Mouse (Mus musculus) MEL (cell line): Measurements from ENCODE around the gene Chrna1. TPM values are rescaled to one million over a fixed set of nuclear protein-coding genes. Genes with fewer than 3 reads are reported as not detected.

Source experiments
- DNase-seq: peaks from one replicate; pipeline ENCODE4 v3.0.0; 2011; ENCODE audit warnings: low read depth, low spot score
- H3K27ac ChIP-seq: 2 replicates; pipeline ENCODE4 v1.5.1; 2012; ENCODE audit warnings: low read depth, mild to moderate bottlenecking, control low read depth, low read length, moderate library complexity; ENCODE audit not compliant: control insufficient read depth
- H3K27me3 ChIP-seq, 2 experiments: fragments of 150-350 bp in 1 of 2; sonication (generic) in 1 of 2; 2 replicates each; pipeline ENCODE4 v1.6.1; 2012; ENCODE audit warnings: low read length in 2 of 2, mild to moderate bottlenecking in 2 of 2, improper control_type of control experiment in 1 of 2, moderate library complexity in 1 of 2; ENCODE audit not compliant: insufficient read depth in 2 of 2, control insufficient read depth in 1 of 2
- H3K36me3 ChIP-seq, 2 experiments: 2 replicates each; pipeline ENCODE4 v1.6.1; 2012 to 2014; ENCODE audit warnings: low read length in 2 of 2, improper control_type of control experiment in 1 of 2, inconsistent platforms in 1 of 2, mild to moderate bottlenecking in 1 of 2; ENCODE audit not compliant: insufficient read depth in 2 of 2, control insufficient read depth in 1 of 2
- H3K4me1 ChIP-seq, 2 experiments: fragments of 150-350 bp in 1 of 2; sonication (generic) in 1 of 2; 2 replicates each; pipeline ENCODE4 v1.6.1; 2012; ENCODE audit warnings: low read length in 2 of 2, improper control_type of control experiment in 1 of 2, mild to moderate bottlenecking in 1 of 2; ENCODE audit not compliant: insufficient read depth in 2 of 2, control insufficient read depth in 1 of 2
- H3K4me3 ChIP-seq, 2 experiments: fragments of 150-350 bp in 1 of 2; sonication (generic) in 1 of 2; 2 replicates each; pipeline ENCODE4 v1.5.1; 2012; ENCODE audit warnings: low read depth in 2 of 2, low read length in 2 of 2, mild to moderate bottlenecking in 2 of 2, moderate library complexity in 2 of 2, control low read depth in 1 of 2, improper control_type of control experiment in 1 of 2; ENCODE audit not compliant: control insufficient read depth in 1 of 2, insufficient read depth in 1 of 2
- H3K79me2 ChIP-seq: 2 replicates; pipeline ENCODE4 v1.6.1; 2012; ENCODE audit warnings: mild to moderate bottlenecking, low read length, moderate library complexity; ENCODE audit not compliant: control insufficient read depth, poor library complexity, insufficient read depth
- H3K9ac ChIP-seq: 2 replicates; pipeline ENCODE4 v1.6.1; 2012; ENCODE audit warnings: low read depth, mild to moderate bottlenecking, control low read depth, low read length, moderate library complexity; ENCODE audit not compliant: control insufficient read depth, poor library complexity, severe bottlenecking
- H3K9me3 ChIP-seq: fragments of 150-350 bp; sonication (generic); replicated peaks from 2 replicates; pipeline ENCODE4 v1.6.1; 2012; ENCODE audit warnings: mild to moderate bottlenecking, low read length, improper control_type of control experiment, moderate library complexity; ENCODE audit not compliant: insufficient read depth
- CHD2 ChIP-seq: IDR thresholded peaks from 2 replicates; pipeline ENCODE4 v1.6.1; 2011; ENCODE audit warnings: low read length, improper control_type of control experiment
- CTCF ChIP-seq, 3 experiments: IDR thresholded peaks in 2 of 3; conservative IDR thresholded peaks in 1 of 3; 2 replicates each; pipeline ENCODE4 v1.5.1; 2011 to 2012; ENCODE audit warnings: low read length in 3 of 3, low read depth in 2 of 3, mild to moderate bottlenecking in 2 of 3, improper control_type of control experiment in 1 of 3, inconsistent platforms in 1 of 3, mixed read lengths in 1 of 3, moderate library complexity in 1 of 3; ENCODE audit not compliant: control insufficient read depth in 1 of 3, insufficient read depth in 1 of 3, poor library complexity in 1 of 3, severe bottlenecking in 1 of 3
- ELF1 ChIP-seq: IDR thresholded peaks from 2 replicates; pipeline ENCODE4 v1.6.1; 2014; ENCODE audit warnings: low read depth, mild to moderate bottlenecking, inconsistent platforms, low read length, improper control_type of control experiment, moderate library complexity
- EP300 ChIP-seq, 2 experiments: IDR thresholded peaks; 2 replicates each; pipeline ENCODE4 v1.6.1; 2011; ENCODE audit warnings: improper control_type of control experiment in 2 of 2, low read length in 2 of 2, low read depth in 1 of 2, mild to moderate bottlenecking in 1 of 2
- GABPA ChIP-seq: IDR thresholded peaks from 2 replicates; pipeline ENCODE4 v1.6.1; 2012; ENCODE audit warnings: low read depth, mild to moderate bottlenecking, inconsistent platforms, low read length, improper control_type of control experiment, moderate library complexity
- GATA1 ChIP-seq: IDR thresholded peaks from 2 replicates; pipeline ENCODE4 v1.6.1; 2011; ENCODE audit warnings: low read depth, low read length, improper control_type of control experiment
- KAT2A ChIP-seq: conservative IDR thresholded peaks from 2 replicates; pipeline ENCODE4 v1.6.1; 2012; ENCODE audit warnings: low read depth, low read length, improper control_type of control experiment, inconsistent platforms
- MAFK ChIP-seq: IDR thresholded peaks from 2 replicates; pipeline ENCODE4 v1.6.1; 2011; ENCODE audit warnings: low read depth, mild to moderate bottlenecking, low read length, improper control_type of control experiment, borderline replicate concordance
- MAX ChIP-seq: IDR thresholded peaks from 2 replicates; pipeline ENCODE4 v1.6.1; 2011; ENCODE audit warnings: low read length, improper control_type of control experiment
- MAZ ChIP-seq: IDR thresholded peaks from 2 replicates; pipeline ENCODE4 v1.6.1; 2012; ENCODE audit warnings: low read depth, mild to moderate bottlenecking, inconsistent platforms, low read length, improper control_type of control experiment
- MXI1 ChIP-seq: IDR thresholded peaks from 2 replicates; pipeline ENCODE4 v1.6.1; 2011; ENCODE audit warnings: mild to moderate bottlenecking, low read depth, low read length, improper control_type of control experiment
- POLR2A ChIP-seq, 2 experiments: IDR thresholded peaks; 2 replicates each; pipeline ENCODE4 v1.6.1; 2011 to 2012; ENCODE audit warnings: low read length in 2 of 2, mild to moderate bottlenecking in 2 of 2, control low read depth in 1 of 2, improper control_type of control experiment in 1 of 2, low read depth in 1 of 2, moderate library complexity in 1 of 2; ENCODE audit not compliant: control insufficient read depth in 1 of 2, insufficient read depth in 1 of 2, poor library complexity in 1 of 2
- POLR2AphosphoS2 ChIP-seq: IDR thresholded peaks from 2 replicates; pipeline ENCODE4 v1.6.1; 2011; ENCODE audit warnings: low read length, improper control_type of control experiment
- POLR2AphosphoS5 ChIP-seq: IDR thresholded peaks from 2 replicates; pipeline ENCODE4 v1.6.1; 2012; ENCODE audit warnings: low read depth, borderline replicate concordance, mild to moderate bottlenecking, inconsistent platforms, low read length, moderate library complexity, mixed read lengths
- RCOR1 ChIP-seq: IDR thresholded peaks from 2 replicates; pipeline ENCODE4 v1.6.1; 2012; ENCODE audit warnings: low read depth, mild to moderate bottlenecking, inconsistent platforms, low read length, improper control_type of control experiment
- SIN3A ChIP-seq: IDR thresholded peaks from 2 replicates; pipeline ENCODE4 v1.6.1; 2012; ENCODE audit warnings: low read length, improper control_type of control experiment, inconsistent platforms
- UBTF ChIP-seq: IDR thresholded peaks from 2 replicates; pipeline ENCODE4 v1.6.1; 2012; ENCODE audit warnings: low read depth, mild to moderate bottlenecking, inconsistent platforms, low read length, improper control_type of control experiment, moderate library complexity, borderline replicate concordance; ENCODE audit not compliant: insufficient read depth
- USF1 ChIP-seq: IDR thresholded peaks from 2 replicates; pipeline ENCODE4 v1.6.1; 2014; ENCODE audit warnings: low read depth, mild to moderate bottlenecking, inconsistent platforms, low read length, improper control_type of control experiment, moderate library complexity
- USF2 ChIP-seq, 2 experiments: IDR thresholded peaks; 2 replicates each; pipeline ENCODE4 v1.6.1; 2011 to 2012; ENCODE audit warnings: improper control_type of control experiment in 2 of 2, low read length in 2 of 2, borderline replicate concordance in 1 of 2, inconsistent platforms in 1 of 2, low read depth in 1 of 2, mild to moderate bottlenecking in 1 of 2; ENCODE audit not compliant: insufficient read depth in 1 of 2
- ZC3H11A ChIP-seq: IDR thresholded peaks from 2 replicates; pipeline ENCODE4 v1.6.1; 2012; ENCODE audit warnings: low read depth, mild to moderate bottlenecking, inconsistent platforms, low read length, improper control_type of control experiment
- ZMIZ1 ChIP-seq: IDR thresholded peaks from 2 replicates; pipeline ENCODE4 v1.6.1; 2012; ENCODE audit warnings: low read depth, mild to moderate bottlenecking, inconsistent platforms, low read length, improper control_type of control experiment, moderate library complexity
- ZNF384 ChIP-seq: IDR thresholded peaks from 2 replicates; pipeline ENCODE4 v1.6.1; 2012; ENCODE audit warnings: low read depth, mild to moderate bottlenecking, inconsistent platforms, low read length, improper control_type of control experiment
- polyA plus RNA-seq, 2 experiments: library from polyadenylated mRNA; stranded (reverse) in 1 of 2; unstranded in 1 of 2; fragments of >175 nt in 1 of 2; fragments of >200 nt in 1 of 2; gene quantifications; 2 replicates each; pipeline versions ENCODE4 v1.2.1 to v1.2.4; 2012; ENCODE audit warnings: low replicate concordance in 2 of 2, low read depth in 1 of 2; ENCODE audit not compliant: insufficient read length in 2 of 2, insufficient read depth in 1 of 2, missing spikeins in 1 of 2
- total RNA-seq: library from RNA; depleted of rRNA; stranded (reverse); fragments of 300-350 nt; gene quantifications from 2 replicates; pipeline ENCODE4 v1.2.3, GENCODE M21; 2012

Gene Chrna1
- total and polyA plus RNA-seq, 3 experiments, result 0.12 TPM; not detected in 2

DNA sequence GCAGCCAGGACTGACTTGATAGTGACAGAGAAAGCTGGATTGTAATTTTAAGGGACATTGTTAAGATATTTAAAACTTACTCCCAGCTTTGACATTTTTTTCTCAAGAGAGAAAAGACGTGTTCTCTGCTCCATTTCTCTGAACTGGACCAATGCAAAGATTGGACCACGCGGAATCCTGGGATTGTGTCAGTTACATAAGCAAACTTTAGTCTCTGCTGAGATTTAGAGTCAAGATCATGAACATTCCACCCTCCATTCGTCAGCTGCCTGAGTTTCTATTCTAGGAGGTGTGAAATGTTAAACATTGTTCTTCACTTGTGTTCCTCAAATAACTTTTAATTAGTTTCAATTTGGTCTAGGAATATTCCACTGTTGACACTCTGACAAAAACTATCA, 7.0 kb upstream of the Chrna1 start:
- H3K79me2 ChIP-seq, result no peaks in the 10 kb centered on the region
- H3K4me3 ChIP-seq, result no peak overlapping the region
- H3K4me1 ChIP-seq, result peaks cover 0 to 14% of the 10 kb centered on the region in 2 experiments; a peak in 2 of 4 replicates
- DNase-seq, result no peak
- no peaks in the 10 kb centered on the region for H3K27me3 ChIP-seq
- no peak overlapping the region for H3K9ac ChIP-seq
- TF ChIP-seq CHD2 (no peak), POLR2A (IDR thresholded peaks at IDR 0.05; ENCODE audit: control insufficient read depth in 1 of 2, insufficient read depth in 1 of 2, low read depth in 1 of 2, low read length in 2 of 2, poor library complexity in 1 of 2) (no peak), MAFK (no peak), MAX (no peak), ELF1 (no peak), USF2 (IDR thresholded peaks at IDR 0.05; ENCODE audit: borderline replicate concordance in 1 of 2, insufficient read depth in 1 of 2, low read depth in 1 of 2, low read length in 2 of 2) (no peak), ZMIZ1 (no peak)
- no peaks in the 10 kb centered on the region for H3K9me3 ChIP-seq
- H3K27ac ChIP-seq, result no peak overlapping the region
- peaks cover 0 to 9% of the 10 kb centered on the region in 2 experiments; a peak in 2 of 4 replicates for H3K36me3 ChIP-seq

DNA sequence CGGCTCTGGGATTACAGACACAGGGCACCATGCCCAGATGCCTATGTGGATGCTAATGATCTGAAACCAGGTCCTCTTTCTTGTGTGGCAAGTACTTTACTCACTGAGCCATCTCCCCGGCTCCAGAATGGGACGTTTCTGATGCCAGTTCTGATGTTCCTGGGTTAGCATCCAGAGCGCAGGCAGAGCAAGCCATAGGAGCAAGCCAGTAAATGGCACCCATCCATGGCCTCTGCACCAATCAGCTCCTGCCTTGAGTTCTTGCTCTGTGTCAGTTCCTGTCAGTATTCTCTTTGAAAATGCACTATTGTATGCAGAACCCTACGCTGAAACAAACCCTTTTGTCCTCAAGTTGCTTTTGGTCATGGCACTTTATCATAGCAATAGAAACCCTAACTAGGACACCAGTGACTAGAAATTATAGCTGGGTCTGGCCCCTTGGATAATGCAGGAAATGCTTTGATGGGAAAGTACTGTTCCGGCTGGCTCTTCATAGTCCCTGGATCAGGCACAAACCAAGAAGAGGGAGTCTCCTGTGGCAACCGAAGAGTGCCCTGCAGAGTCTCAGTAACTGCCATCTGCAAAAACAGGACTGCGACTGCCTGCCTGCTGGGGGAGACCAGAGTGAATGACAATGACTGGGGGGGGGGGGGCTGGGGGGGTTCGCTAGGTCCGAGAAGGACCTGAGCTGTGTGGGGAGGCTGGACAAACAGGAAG, 6.4 kb upstream of the Chrna1 start:
- Histone ChIP-seq H3K4me3 (no peak overlapping the region), H3K9me3 (no peaks in the 10 kb centered on the region), H3K9ac (no peak overlapping the region), H3K79me2 (no peaks in the 10 kb centered on the region), H3K4me1 (peaks cover 0 to 16% of the 10 kb centered on the region in 2 experiments; a peak in 2 of 4 replicates), H3K27ac (no peak overlapping the region), H3K36me3 (peaks cover 0 to 9% of the 10 kb centered on the region in 2 experiments; a peak in 2 of 4 replicates), H3K27me3 (no peaks in the 10 kb centered on the region)
- no peak for DNase-seq
- TF ChIP-seq UBTF (no peak), POLR2AphosphoS2 (no peak), RCOR1 (no peak), MXI1 (no peak), USF1 (no peak), GABPA (no peak), EP300 (IDR thresholded peaks at IDR 0.05; ENCODE audit: low read depth in 1 of 2, low read length in 2 of 2) (no peak), GATA1 (no peak), SIN3A (no peak), MAZ (no peak), KAT2A (no peak), CHD2 (no peak), POLR2AphosphoS5 (no peak), ZC3H11A (no peak), ZNF384 (no peak), CTCF (IDR thresholded peaks at IDR 0.05 in 2 of 3, conservative IDR thresholded peaks at IDR 0.05 in 1 of 3; ENCODE audit: control insufficient read depth in 1 of 3, insufficient read depth in 1 of 3, low read depth in 2 of 3, low read length in 3 of 3, poor library complexity in 1 of 3, severe bottlenecking in 1 of 3) (no peak)
